Mouse (Mus musculus) fibroblast of lung, adult 2 months (primary cell): ENCODE measurements at regions not wholly inside any gene's neighbourhood (a gene's known extent, or its start where the extent isn't known, plus 50 kb on each side); places are given as distances from the start of the nearest gene placed in this dataset.
"Not testable (repeated sequence)": the region's sequence is repeated elsewhere in the genome, so short reads cannot be mapped to it uniquely, and the experiment has no call there.

ENCODE experiments used
- DNase-seq: peaks from one replicate; pipeline ENCODE4 v3.0.0-alpha.2; 2011; ENCODE audit warnings: low read depth

DNA sequence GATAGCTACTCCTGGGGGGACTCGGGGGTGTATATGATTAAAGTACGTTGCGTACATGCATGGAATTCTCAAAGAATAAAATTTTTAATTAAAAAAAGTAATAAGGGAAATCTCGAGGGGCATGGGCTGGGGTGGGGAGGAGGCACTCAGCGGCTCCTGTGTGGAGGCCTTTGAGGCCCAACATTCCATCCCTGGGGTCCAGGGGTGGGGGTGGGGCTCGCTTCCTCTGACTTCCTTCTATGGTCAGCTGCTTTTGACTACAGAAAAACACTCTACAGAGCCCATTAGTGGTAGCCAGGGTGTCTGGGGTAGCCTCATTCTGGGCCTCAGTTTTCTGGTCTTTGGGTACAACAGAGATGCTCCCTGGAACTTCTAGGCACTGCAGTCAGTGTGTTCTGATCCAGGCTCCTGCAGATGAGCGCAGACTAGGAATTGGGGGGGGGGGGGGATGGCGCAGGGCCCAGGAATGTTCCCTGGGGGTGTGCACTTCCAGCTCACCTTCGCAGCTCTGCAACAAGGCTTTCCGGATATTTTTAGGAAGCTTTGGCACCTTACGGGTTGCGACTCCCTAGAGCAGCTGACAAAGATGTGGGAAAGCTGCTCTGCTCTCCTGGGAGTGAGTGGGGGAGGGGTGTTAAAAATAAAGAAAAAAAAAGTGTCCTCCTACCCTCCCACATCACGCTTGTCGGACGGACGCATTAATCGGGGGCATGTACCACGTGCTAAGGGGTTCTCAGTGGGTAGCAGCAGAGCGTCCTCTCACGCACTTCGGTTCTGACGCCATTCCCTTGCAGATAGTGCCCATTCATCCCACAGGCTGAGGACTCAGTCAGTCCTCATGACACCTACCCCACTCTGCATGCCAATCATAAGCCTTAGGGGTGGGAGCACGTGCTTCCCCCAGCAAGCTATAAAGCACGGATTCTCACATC lies 89.1 kb downstream of the Rhob start:
- DNase-seq = no peak

DNA sequence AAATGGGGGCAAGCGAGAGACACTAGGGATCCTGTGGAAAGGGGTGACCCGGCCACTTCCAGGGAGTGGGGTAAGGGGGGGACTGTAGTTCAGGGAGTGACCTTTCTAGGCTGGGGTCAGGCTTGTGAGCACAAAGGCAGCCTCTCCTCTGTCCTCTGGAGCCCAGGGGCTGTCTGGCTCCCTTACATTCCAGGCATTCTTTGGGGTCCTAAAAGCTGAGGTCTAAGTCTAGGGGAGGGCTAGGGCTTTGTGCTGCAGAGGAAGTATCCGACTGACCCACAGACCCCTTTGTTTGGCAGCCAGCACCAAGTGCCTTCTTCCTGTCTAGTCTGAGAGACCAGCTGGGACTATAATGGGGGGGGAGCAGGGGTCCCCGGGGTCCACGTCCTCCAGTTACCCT lies 88.9 kb downstream of the Hs1bp3 start:
- no peak for DNase-seq

DNA sequence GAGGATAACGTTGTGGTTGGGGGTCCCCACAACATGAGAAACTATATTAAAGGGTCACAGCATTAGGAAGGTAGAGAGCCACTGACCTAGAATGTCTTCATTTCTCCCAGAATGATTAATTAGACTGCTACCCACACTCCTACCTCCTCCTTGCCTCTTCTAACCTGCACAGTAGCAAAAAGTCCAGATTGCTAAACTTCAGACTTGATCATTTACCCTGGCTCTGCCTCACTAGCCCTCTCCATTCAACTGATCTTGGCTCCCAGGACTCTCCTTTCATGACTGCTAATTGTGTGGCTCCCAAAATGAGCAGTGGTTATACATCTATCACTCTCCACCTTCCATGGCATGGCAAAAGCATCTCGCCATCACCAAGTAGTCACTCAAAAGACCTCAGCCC lies 88.1 kb downstream of the Hs1bp3 start:
- DNase-seq = no peak

DNA sequence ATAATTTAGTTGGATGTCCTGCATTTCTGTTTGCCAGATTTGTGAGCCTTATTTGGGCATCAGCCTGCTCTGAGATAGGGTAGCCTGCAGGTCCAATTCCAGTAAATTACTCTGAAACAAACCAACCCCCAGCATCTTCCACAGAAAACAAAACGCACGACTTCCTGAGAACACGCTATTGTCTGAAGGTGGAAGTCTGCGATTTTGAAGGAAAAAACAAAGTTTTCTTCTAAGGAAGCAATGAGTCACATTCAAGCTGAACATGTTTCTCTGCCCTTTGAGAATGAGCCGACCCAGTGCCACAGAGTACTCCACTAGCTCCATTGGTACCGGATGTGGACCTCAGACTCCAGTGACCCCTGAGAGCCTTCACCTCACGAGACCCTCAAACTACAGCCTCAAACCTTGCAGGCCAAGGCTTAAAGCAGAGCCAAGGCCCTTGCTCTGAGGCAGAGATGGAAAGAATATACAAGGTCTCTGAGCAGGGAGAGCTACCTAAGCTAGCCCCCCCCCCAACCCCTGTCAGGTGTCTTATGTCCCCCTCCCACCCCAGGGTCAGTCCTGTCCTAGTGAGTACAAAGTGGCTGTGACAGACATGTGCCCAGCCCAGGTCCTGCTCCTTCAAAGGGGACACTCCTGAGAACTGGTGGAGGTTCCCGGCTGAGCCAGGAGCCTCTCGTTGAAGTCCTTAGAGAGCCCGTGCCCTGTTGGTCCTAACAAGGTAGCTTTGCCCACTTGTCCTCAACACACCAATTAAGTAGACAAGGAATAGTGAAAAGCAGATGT lies 87.3 kb downstream of the Hs1bp3 start:
- DNase-seq = no peak

DNA sequence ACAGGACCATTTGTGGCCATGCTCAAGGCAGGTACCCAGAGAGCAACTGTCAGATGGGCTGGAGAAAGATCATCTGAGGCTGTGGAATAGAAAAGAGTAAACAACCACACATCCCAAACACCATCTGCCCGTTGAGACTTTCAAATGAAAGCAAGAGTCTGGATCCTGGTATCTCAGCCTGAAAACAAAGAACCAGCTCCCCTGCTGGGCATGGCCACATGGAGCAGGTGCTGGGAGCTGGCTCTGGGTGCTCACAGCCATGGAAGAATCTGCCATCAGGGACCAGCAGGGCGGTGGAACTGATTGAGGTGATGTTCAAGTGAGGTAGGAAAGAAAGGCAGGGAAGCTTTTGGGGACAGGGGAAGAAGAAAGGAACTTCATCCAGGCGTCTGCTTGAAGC lies 85.6 kb downstream of the Hs1bp3 start:
- DNase-seq = no peak

DNA sequence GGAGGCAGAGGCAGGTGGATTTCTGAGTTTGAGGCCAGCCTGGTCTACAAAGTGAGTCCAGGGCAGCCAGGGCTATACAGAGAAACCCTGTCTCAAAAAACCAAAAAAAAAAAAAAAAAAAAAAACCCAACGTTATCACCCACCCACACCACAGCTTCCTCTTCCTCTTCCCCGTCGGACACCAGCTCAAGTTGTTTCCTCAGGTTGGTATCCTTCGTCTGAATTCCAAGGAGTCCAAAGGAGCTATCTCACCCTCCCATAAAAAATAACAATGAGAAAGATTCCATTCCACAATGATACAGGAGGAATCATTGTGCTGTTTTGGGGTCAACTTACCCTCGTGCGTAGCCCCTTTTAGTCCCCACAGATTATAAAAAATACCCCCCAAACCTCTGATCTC lies 83.2 kb downstream of the Hs1bp3 start:
- DNase-seq = not testable (repeated sequence)

DNA sequence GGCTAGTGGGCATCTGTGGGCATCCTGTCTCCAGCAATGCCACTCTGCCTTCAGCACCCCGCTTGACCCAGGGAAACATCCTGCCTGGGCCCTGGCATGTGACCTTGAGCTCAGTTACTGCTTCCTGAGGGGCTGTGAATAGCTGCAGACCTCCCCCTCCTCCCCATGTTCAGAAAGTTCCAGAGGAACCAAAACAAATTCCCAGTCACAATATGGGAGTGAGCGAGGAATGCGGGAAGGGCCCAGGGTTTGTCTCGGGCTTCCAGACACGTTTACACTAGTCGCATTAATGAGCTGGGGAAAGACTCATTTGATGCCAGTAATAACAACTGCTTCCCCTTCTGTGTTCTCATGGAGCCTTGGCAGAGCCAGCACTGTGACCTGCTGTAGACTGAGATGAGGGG lies 81.7 kb downstream of the Hs1bp3 start:
- DNase-seq = no peak

DNA sequence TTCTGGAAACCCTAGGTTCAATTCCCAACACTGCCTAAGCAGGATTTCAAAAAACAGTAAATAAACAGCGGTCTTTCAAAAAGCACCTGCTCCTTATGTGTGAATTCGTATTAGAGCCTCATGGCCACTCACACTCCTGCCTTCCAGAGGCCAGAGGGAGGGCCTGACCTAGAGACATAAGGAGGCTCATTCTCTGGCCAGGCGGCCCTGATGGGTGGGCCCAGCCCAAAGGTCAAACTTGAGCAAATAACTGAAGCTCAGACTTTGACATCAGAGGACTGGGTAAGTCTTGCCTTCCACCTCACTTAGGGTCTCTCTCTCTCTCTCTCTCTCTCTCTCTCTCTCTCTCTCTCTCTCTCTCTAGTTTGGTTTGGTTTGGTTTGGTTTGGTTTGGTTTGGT lies 80.7 kb downstream of the Hs1bp3 start:
- DNase-seq = no peak
